Mouse (Mus musculus) forebrain, embryonic 12.5 days (tissue): Measurements from ENCODE around the gene Cldn10. TPM values are rescaled to one million over a fixed set of nuclear protein-coding genes. Genes with fewer than 3 reads are reported as not detected.

ENCODE experiments used
- ATAC-seq: fragments of 200-750 bp; cut with Nextera tagmentation; 2 replicates; pipeline ENCODE4 v1.8.0; 2017; ENCODE audit warnings: moderate TSS enrichment; ENCODE audit not compliant: low FRiP score
- H3K27ac ChIP-seq: fragments of 300-500 bp; sonication (generic); 2 replicates; pipeline ENCODE4 v1.5.1; 2016; ENCODE audit warnings: mild to moderate bottlenecking
- H3K27me3 ChIP-seq: fragments of 300-500 bp; sonication (generic); 2 replicates; pipeline ENCODE4 v1.6.1; 2016; ENCODE audit warnings: mild to moderate bottlenecking
- H3K36me3 ChIP-seq: fragments of 300-500 bp; sonication (generic); replicated peaks from 2 replicates; pipeline ENCODE4 v1.6.1; 2016; ENCODE audit warnings: mild to moderate bottlenecking
- H3K4me1 ChIP-seq: fragments of 300-500 bp; sonication (generic); 2 replicates; pipeline ENCODE4 v1.6.1; 2016
- H3K4me2 ChIP-seq: fragments of 300-500 bp; sonication (generic); 2 replicates; pipeline ENCODE4 v1.6.1; 2016; ENCODE audit warnings: mild to moderate bottlenecking, moderate library complexity
- H3K4me3 ChIP-seq: fragments of 300-500 bp; sonication (generic); replicated peaks from 2 replicates; pipeline ENCODE4 v1.5.1; 2016; ENCODE audit warnings: mild to moderate bottlenecking
- H3K9ac ChIP-seq: fragments of 300-500 bp; sonication (generic); 2 replicates; pipeline ENCODE4 v1.6.1; 2016; ENCODE audit warnings: mild to moderate bottlenecking
- H3K9me3 ChIP-seq: fragments of 300-500 bp; sonication (generic); 2 replicates; pipeline ENCODE4 v1.6.1; 2016
- whole genome bisulfite sequencing: fragments of 180-500 bp; shearing (Covaris S2); methylation state at CpG from one replicate; pipeline ENCODE4 v1.1.7; 2016; 5-methylcytosine and 5-hydroxymethylcytosine counted together
- polyA plus RNA-seq: library from polyadenylated mRNA; unstranded; fragments of >200 nt; fragmentation: Nextera tagmentation; extraction: Ambion mirVana; gene quantifications from 2 replicates; pipeline ENCODE4 v1.2.1, GENCODE M21; 2016

The Cldn10 gene
- polyA plus RNA-seq, 1 experiment from 2014 or later: 0.68 TPM

DNA sequence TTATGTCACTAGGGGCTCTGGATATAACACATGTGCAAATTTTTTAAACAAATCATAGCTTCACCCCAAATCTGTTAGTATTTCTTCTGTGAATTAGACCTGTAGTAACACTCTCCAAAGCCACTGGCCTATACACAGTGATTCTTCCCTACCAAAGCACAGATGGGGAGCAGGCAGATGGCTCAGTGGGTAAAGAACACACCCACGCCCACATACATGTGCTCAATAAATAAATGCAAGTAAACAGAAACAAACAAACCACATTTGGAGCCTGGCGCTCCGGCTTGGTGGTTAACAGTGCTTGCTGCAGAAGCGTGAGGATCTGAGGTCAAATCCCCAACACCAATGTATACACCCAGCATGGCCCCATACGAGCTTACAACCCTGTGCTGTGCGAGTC is 123.8 kb downstream of the Cldn10 start:
- no peak for ATAC-seq
- H3K4me1 ChIP-seq: no peaks in the 10 kb centered on the region
- H3K4me3 ChIP-seq: no peak overlapping the region
- H3K27me3 ChIP-seq: no peaks in the 10 kb centered on the region
- H3K36me3 ChIP-seq: peaks cover 73% of the 10 kb centered on the region
- H3K9me3 ChIP-seq: no peaks in the 10 kb centered on the region
- WGBS: 89% methylated on average over 6 of the region's 6 CpGs
- H3K27ac ChIP-seq: no peak overlapping the region
- no peak overlapping the region for H3K9ac ChIP-seq
- no peak overlapping the region for H3K4me2 ChIP-seq

DNA sequence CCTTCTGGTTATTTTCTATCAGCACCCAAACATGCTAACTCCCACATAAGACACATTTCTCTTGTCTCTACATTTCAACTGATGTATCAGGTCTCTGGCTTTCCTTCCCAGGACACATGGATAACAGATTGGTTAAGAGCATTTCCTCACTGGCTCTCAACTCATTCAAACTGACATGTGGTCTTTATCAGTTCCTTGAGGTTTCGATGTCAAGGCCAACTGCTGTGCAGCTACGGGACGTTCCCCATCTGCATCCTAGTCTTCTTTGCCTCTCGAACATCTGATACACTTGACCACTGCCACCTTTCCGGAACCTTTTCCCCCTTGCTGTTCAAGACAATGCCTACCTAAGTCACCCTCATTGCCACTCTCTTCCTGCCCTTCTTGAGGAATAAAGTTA is 125.9 kb downstream of the Cldn10 start:
- Histone ChIP-seq H3K4me3 (no peak overlapping the region), H3K36me3 (peaks cover 65% of the 10 kb centered on the region), H3K27ac (no peak overlapping the region), H3K4me2 (no peak overlapping the region), H3K27me3 (no peaks in the 10 kb centered on the region), H3K9me3 (no peaks in the 10 kb centered on the region), H3K4me1 (no peaks in the 10 kb centered on the region), H3K9ac (no peak overlapping the region)
- WGBS: 85% methylated on average over 5 of the region's 5 CpGs
- ATAC-seq: no peak

GRCm38 (mm10) chr14:118919025-118919424 is 131.3 kb downstream of the Cldn10 start:
- Histone ChIP-seq H3K36me3 (peaks cover 28% of the 10 kb centered on the region), H3K9ac (no peak overlapping the region), H3K4me3 (no peak overlapping the region), H3K27ac (no peak overlapping the region), H3K4me1 (peaks cover 33% of the 10 kb centered on the region), H3K27me3 (peaks cover 17% of the 10 kb centered on the region), H3K9me3 (no peaks in the 10 kb centered on the region), H3K4me2 (no peak overlapping the region)
- peak; percentile 18; the same call in 1 of the 2 replicates for ATAC-seq
- 71% methylated on average over 8 of the region's 8 CpGs for WGBS

DNA sequence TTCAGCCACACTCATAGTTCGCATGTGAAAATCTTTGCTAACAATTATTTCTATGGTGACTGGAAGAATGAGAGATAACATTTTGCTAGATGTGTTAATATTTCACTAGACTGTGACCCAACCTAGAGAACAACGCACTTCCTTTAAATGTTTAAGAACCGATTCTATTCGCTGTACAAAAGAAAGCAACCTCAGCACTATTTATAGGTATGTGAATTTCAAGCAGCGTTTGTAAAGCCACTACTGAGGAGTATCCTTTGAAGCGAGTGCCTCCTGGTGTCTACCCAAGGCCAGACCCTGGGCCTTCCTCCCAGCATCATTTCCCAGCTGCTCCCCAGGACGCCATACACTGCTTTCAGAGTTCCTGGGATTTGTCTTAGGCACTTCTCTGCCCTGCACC is 132.9 kb downstream of the Cldn10 start:
- H3K4me3 ChIP-seq: no peak overlapping the region
- no peaks in the 10 kb centered on the region for H3K9me3 ChIP-seq
- no peak for ATAC-seq
- H3K4me1 ChIP-seq: peaks cover 44% of the 10 kb centered on the region
- 67% methylated on average over 7 of the region's 7 CpGs for WGBS
- peaks cover 17% of the 10 kb centered on the region for H3K27me3 ChIP-seq
- peak overlapping the region; percentile 8; the same call in 1 of the 2 replicates for H3K4me2 ChIP-seq
- H3K9ac ChIP-seq: no peak overlapping the region
- peaks cover 20% of the 10 kb centered on the region for H3K36me3 ChIP-seq
- no peak overlapping the region for H3K27ac ChIP-seq

GRCm38 (mm10) chr14:118922251-118922650 is 134.5 kb downstream of the Cldn10 start:
- H3K27ac ChIP-seq: no peak overlapping the region
- peak overlapping the region; percentile 83 for H3K4me2 ChIP-seq
- peaks cover 15% of the 10 kb centered on the region for H3K36me3 ChIP-seq
- ATAC-seq: no peak
- no peaks in the 10 kb centered on the region for H3K9me3 ChIP-seq
- WGBS: 22% methylated on average over 22 of the region's 22 CpGs
- peak overlapping the region; percentile 61 for H3K9ac ChIP-seq
- H3K27me3 ChIP-seq: peaks cover 17% of the 10 kb centered on the region
- peak overlapping the region; percentile 47 for H3K4me3 ChIP-seq
- peaks cover 49% of the 10 kb centered on the region for H3K4me1 ChIP-seq

GRCm38 (mm10) chr14:118922667-118923184 is 135.0 kb downstream of the Cldn10 start:
- Histone ChIP-seq H3K27me3 (peaks cover 17% of the 10 kb centered on the region), H3K4me3 (peak overlapping the region; percentile 47), H3K4me2 (peak overlapping the region; percentile 83), H3K4me1 (peaks cover 49% of the 10 kb centered on the region), H3K9me3 (no peaks in the 10 kb centered on the region), H3K36me3 (peaks cover 11% of the 10 kb centered on the region), H3K27ac (no peak overlapping the region), H3K9ac (peak overlapping the region; percentile 61)
- peak; percentile 27 for ATAC-seq
- 2% methylated on average over 33 of the region's 47 CpGs for WGBS

Other genes starting within 250 kb of the Cldn10 start
- 2.1 and 2.4 TPM in 2 replicates for gene Abcc4, start 81.7 kb upstream of the Cldn10 start, polyA plus RNA-seq
- gene Dzip1, start 137.6 kb downstream of the Cldn10 start, polyA plus RNA-seq: 31.3 and 32.1 TPM in 2 replicates
- 23.0 and 25.0 TPM in 2 replicates for gene Dnajc3, start 150.1 kb downstream of the Cldn10 start, polyA plus RNA-seq